Mouse (Mus musculus) T-cell, adult 66 days (primary cell): ENCODE data around the gene Frmpd2. TPM values are rescaled to one million over a fixed set of nuclear protein-coding genes. Genes with fewer than 3 reads are reported as not detected.

Experiments
- total RNA-seq, 2 experiments: library from RNA; stranded (reverse); gene quantifications; 3 replicates in 1 of 2; 4 replicates in 1 of 2; pipeline ENCODE4 v1.2.4; 2023

Gene Frmpd2
- not detected for total RNA-seq

DNA sequence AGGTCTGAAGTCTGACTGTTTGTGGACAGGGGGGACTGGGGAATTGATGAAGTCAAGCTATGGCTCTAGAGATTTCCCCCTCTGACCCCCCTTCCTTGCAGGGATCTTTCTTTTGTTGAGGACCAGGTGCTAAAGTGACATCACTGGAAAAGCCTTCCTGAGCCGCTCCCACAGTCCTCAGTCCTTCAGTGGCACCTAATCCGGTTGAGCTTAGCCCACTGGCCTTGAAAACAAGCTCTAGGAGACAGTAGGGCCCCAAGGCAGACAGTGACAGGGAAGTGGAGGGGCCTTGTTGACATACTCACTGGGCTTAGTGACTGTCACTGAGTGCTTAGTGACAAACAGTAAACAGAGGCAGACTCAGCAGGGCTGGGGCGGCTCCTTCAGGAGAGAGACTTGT, at the start of gene Frmpd2:
Gene Frmpd2, plus strand, starts transcription at position 366 of the 400 bp plus-strand sequence.

DNA sequence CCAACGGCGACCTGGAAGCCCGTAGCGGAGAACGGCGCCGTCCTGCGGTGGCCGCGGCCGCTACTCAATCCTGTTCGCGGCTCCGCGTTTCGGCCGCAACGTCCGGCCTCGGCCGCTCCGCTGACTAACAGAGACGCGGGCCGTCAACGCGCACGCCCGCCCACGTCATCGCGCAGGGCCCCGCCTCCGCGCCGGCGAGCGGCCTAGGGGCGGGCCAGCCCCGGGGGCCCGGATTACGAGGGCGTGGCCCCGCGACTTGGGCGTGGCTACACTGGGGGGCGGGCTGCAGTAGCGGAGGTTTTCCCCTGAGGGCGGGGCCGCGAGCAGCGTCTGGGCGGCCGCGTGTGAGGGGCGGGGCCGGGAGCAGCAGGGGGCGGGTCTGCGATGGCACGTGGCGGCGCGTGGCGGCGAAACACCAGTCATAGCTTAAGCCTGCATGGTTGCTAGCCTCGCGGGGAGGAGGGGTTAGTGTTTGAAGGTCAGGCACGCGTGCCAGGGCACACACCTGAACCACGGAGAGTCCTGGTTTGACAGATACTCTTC, 24.4 kb upstream of the Frmpd2 start, which contains the start of gene Mapk8:
Gene Mapk8, minus strand, starts transcription at position 132 of the 543 bp plus-strand sequence.

DNA sequence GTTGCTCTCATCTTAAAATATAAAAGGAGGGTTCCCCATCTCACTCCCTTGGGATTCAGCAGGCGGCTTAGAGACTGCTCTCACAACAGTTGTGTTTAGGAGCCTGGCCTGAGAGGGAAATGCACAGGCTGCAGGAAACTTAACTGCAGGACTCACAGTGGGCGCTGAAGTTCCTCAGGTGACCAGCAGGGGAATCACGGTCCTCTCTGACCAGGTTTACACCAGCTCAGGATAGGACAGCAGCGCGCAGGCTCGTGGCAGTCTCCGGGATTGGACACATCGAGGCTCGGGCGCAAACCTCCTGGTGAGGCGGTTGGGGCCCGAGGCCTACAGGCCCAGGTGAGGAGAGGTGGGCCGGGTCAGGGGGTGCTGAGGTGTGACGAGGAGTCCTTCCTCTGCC, 117.5 kb downstream of the Frmpd2 start, which contains the start of gene Ptpn20:
Gene Ptpn20, plus strand, starts transcription at position 257 of the 400 bp plus-strand sequence.

Other genes starting within 250 kb of the Frmpd2 start
- 10 to 100 TPM; 36.4 to 40.9 TPM for gene Mapk8, start 24.5 kb upstream of the Frmpd2 start, total RNA-seq
- gene Ptpn20, start 117.5 kb downstream of the Frmpd2 start, total RNA-seq, result not detected